Mouse (Mus musculus) hindbrain, embryonic 12.5 days (tissue): ENCODE results near the gene Anks1b. TPM values are rescaled to one million over a fixed set of nuclear protein-coding genes. Genes with fewer than 3 reads are reported as not detected.
A peak's percentile ranks its signal among the peaks of the same experiment; 100 is the strongest.

Experiments
- ATAC-seq: fragments of 200-750 bp; cut with Nextera tagmentation; 2 replicates; pipeline ENCODE4 v1.8.0; 2017; ENCODE audit warnings: moderate TSS enrichment; ENCODE audit not compliant: low FRiP score
- H3K27ac ChIP-seq: fragments of 300-500 bp; sonication (generic); 2 replicates; pipeline ENCODE4 v1.5.1; 2016; ENCODE audit warnings: mild to moderate bottlenecking
- H3K27me3 ChIP-seq: fragments of 300-500 bp; sonication (generic); 2 replicates; pipeline ENCODE4 v1.6.1; 2016; ENCODE audit warnings: mild to moderate bottlenecking
- H3K36me3 ChIP-seq: fragments of 300-500 bp; sonication (generic); 2 replicates; pipeline ENCODE4 v1.6.1; 2016; ENCODE audit warnings: mild to moderate bottlenecking
- H3K4me1 ChIP-seq: fragments of 300-500 bp; sonication (generic); 2 replicates; pipeline ENCODE4 v1.6.1; 2016
- H3K4me2 ChIP-seq: fragments of 300-500 bp; sonication (generic); replicated peaks from 2 replicates; pipeline ENCODE4 v1.6.1; 2016; ENCODE audit warnings: mild to moderate bottlenecking
- H3K4me3 ChIP-seq: fragments of 300-500 bp; sonication (generic); 2 replicates; pipeline ENCODE4 v1.5.1; 2016; ENCODE audit warnings: mild to moderate bottlenecking
- H3K9ac ChIP-seq: fragments of 300-500 bp; sonication (generic); 2 replicates; pipeline ENCODE4 v1.6.1; 2016; ENCODE audit warnings: mild to moderate bottlenecking, moderate library complexity
- H3K9me3 ChIP-seq: fragments of 300-500 bp; sonication (generic); replicated peaks from 2 replicates; pipeline ENCODE4 v1.6.1; 2016; ENCODE audit warnings: mild to moderate bottlenecking
- WGBS: fragments of 180-500 bp; shearing (Covaris S2); methylation state at CpG from one replicate; pipeline ENCODE4 v1.1.7; 2016; 5-methylcytosine and 5-hydroxymethylcytosine counted together
- polyA plus RNA-seq: library from polyadenylated mRNA; unstranded; fragments of >200 nt; fragmentation: Nextera tagmentation; extraction: Ambion mirVana; gene quantifications from 2 replicates; pipeline ENCODE4 v1.2.1, GENCODE M21; 2016

Anks1b gene
- polyA plus RNA-seq, 1 experiment from 2014 or later = 26.1 TPM

GRCm38 (mm10) chr10:90842398-90842797 is 969.1 kb downstream of the Anks1b start:
- Histone ChIP-seq H3K9me3 (0 out of 2 replicates have a peak, but pooled peaks cover 6% of the 10 kb centered on the region), H3K4me3 (no peak overlapping the region), H3K36me3 (no peaks in the 10 kb centered on the region), H3K27ac (no peak overlapping the region), H3K9ac (no peak overlapping the region), H3K4me2 (no peak overlapping the region), H3K27me3 (no peaks in the 10 kb centered on the region), H3K4me1 (no peaks in the 10 kb centered on the region)
- 87% methylated on average over 2 of the region's 2 CpGs for WGBS
- no peak for ATAC-seq

- no peak overlapping the region for H3K27ac ChIP-seq
- H3K9ac ChIP-seq = no peak overlapping the region
- H3K4me2 ChIP-seq = no peak overlapping the region
- WGBS = 90% methylated on average over 6 of the region's 6 CpGs
- ATAC-seq = no peak
- H3K27me3 ChIP-seq = no peaks in the 10 kb centered on the region
- no peaks in the 10 kb centered on the region for H3K36me3 ChIP-seq
- H3K9me3 ChIP-seq = no peaks in the 10 kb centered on the region
- H3K4me3 ChIP-seq = no peak overlapping the region
- no peaks in the 10 kb centered on the region for H3K4me1 ChIP-seq
Observed at GRCm38 (mm10) chr10:90851077-90851476, 977.8 kb downstream of the Anks1b start.

GRCm38 (mm10) chr10:90851999-90852398 is 978.7 kb downstream of the Anks1b start:
- Histone ChIP-seq H3K4me1 (0 out of 2 replicates have a peak, but pooled peaks cover 4% of the 10 kb centered on the region), H3K27me3 (no peaks in the 10 kb centered on the region), H3K9ac (no peak overlapping the region), H3K4me2 (no peak overlapping the region), H3K36me3 (no peaks in the 10 kb centered on the region), H3K27ac (no peak overlapping the region), H3K9me3 (no peaks in the 10 kb centered on the region), H3K4me3 (no peak overlapping the region)
- ATAC-seq = no peak
- 63% methylated on average over 11 of the region's 11 CpGs for WGBS

- no peak for ATAC-seq
- Histone ChIP-seq H3K4me3 (no peak overlapping the region), H3K36me3 (no peaks in the 10 kb centered on the region), H3K4me2 (no peak overlapping the region), H3K9me3 (no peaks in the 10 kb centered on the region), H3K27me3 (no peaks in the 10 kb centered on the region), H3K4me1 (0 out of 2 replicates have a peak, but pooled peaks cover 4% of the 10 kb centered on the region), H3K9ac (no peak overlapping the region), H3K27ac (no peak overlapping the region)
- WGBS = 82% methylated on average over 7 of the region's 7 CpGs
Observed at GRCm38 (mm10) chr10:90852432-90852831, 979.1 kb downstream of the Anks1b start.

GRCm38 (mm10) chr10:90856668-90857067 is 983.4 kb downstream of the Anks1b start:
- Histone ChIP-seq H3K4me1 (0 out of 2 replicates have a peak, but pooled peaks cover 4% of the 10 kb centered on the region), H3K36me3 (no peaks in the 10 kb centered on the region), H3K4me2 (no peak overlapping the region), H3K9me3 (no peaks in the 10 kb centered on the region), H3K27ac (no peak overlapping the region), H3K4me3 (no peak overlapping the region), H3K9ac (no peak overlapping the region), H3K27me3 (no peaks in the 10 kb centered on the region)
- no peak for ATAC-seq
- WGBS = 31% methylated on average over 4 of the region's 4 CpGs

GRCm38 (mm10) chr10:90859665-90860523 is 986.6 kb downstream of the Anks1b start:
- ATAC-seq = no peak
- no peak overlapping the region for H3K4me3 ChIP-seq
- H3K27me3 ChIP-seq = no peaks in the 10 kb centered on the region
- WGBS = 87% methylated on average over 19 of the region's 19 CpGs
- no peak overlapping the region for H3K27ac ChIP-seq
- H3K9ac ChIP-seq = no peak overlapping the region
- H3K36me3 ChIP-seq = no peaks in the 10 kb centered on the region
- no peak overlapping the region for H3K4me2 ChIP-seq
- H3K9me3 ChIP-seq = no peaks in the 10 kb centered on the region
- H3K4me1 ChIP-seq = peaks cover 11% of the 10 kb centered on the region

- Histone ChIP-seq H3K4me3 (no peak overlapping the region), H3K27me3 (no peaks in the 10 kb centered on the region), H3K27ac (no peak overlapping the region), H3K9me3 (no peaks in the 10 kb centered on the region), H3K36me3 (no peaks in the 10 kb centered on the region), H3K4me1 (peaks cover 7% of the 10 kb centered on the region), H3K9ac (no peak overlapping the region), H3K4me2 (no peak overlapping the region)
- 10% methylated on average over 10 of the region's 10 CpGs for WGBS
- peak; percentile 57; the same call in 1 of the 2 replicates for ATAC-seq
Observed at GRCm38 (mm10) chr10:90863881-90864598, 990.7 kb downstream of the Anks1b start.

GRCm38 (mm10) chr10:90864599-90864889 is 991.2 kb downstream of the Anks1b start:
- no peak for ATAC-seq

GRCm38 (mm10) chr10:90873204-90873603 is 999.9 kb downstream of the Anks1b start:
- no peak overlapping the region for H3K4me2 ChIP-seq
- no peaks in the 10 kb centered on the region for H3K4me1 ChIP-seq
- no peak for ATAC-seq
- H3K27me3 ChIP-seq = no peaks in the 10 kb centered on the region
- H3K9ac ChIP-seq = no peak overlapping the region
- 89% methylated on average over 5 of the region's 5 CpGs for WGBS
- no peaks in the 10 kb centered on the region for H3K9me3 ChIP-seq
- no peak overlapping the region for H3K4me3 ChIP-seq
- H3K27ac ChIP-seq = no peak overlapping the region
- no peaks in the 10 kb centered on the region for H3K36me3 ChIP-seq

More at GRCm38 (mm10) chr10:90864599-90864889, 991.2 kb downstream of the Anks1b start:
- no peaks in the 10 kb centered on the region for H3K9me3 ChIP-seq
- no peak overlapping the region for H3K4me3 ChIP-seq
- WGBS = 28% methylated on average over 3 of the region's 3 CpGs
- H3K9ac ChIP-seq = no peak overlapping the region
- H3K4me1 ChIP-seq = peaks cover 7% of the 10 kb centered on the region
- H3K27ac ChIP-seq = no peak overlapping the region
- H3K27me3 ChIP-seq = no peaks in the 10 kb centered on the region
- H3K36me3 ChIP-seq = no peaks in the 10 kb centered on the region
- H3K4me2 ChIP-seq = no peak overlapping the region

- no peak overlapping the region for H3K4me2 ChIP-seq
- no peak overlapping the region for H3K9ac ChIP-seq
- H3K27me3 ChIP-seq = no peaks in the 10 kb centered on the region
- 70% methylated on average over 3 of the region's 3 CpGs for WGBS
- H3K4me1 ChIP-seq = no peaks in the 10 kb centered on the region
- no peaks in the 10 kb centered on the region for H3K9me3 ChIP-seq
- no peak overlapping the region for H3K27ac ChIP-seq
- no peak overlapping the region for H3K4me3 ChIP-seq
- ATAC-seq = no peak
- no peaks in the 10 kb centered on the region for H3K36me3 ChIP-seq
Observed at GRCm38 (mm10) chr10:90874166-90874565, 1000.9 kb downstream of the Anks1b start.

GRCm38 (mm10) chr10:90880854-90881560 is 1007.7 kb downstream of the Anks1b start:
- no peak for ATAC-seq

GRCm38 (mm10) chr10:90889566-90889965 is 1016.3 kb downstream of the Anks1b start:
- ATAC-seq = no peak
- Histone ChIP-seq H3K27me3 (no peaks in the 10 kb centered on the region), H3K4me2 (no peak overlapping the region), H3K27ac (no peak overlapping the region), H3K4me3 (no peak overlapping the region), H3K36me3 (no peaks in the 10 kb centered on the region), H3K9ac (no peak overlapping the region), H3K9me3 (no peaks in the 10 kb centered on the region), H3K4me1 (no peaks in the 10 kb centered on the region)
- WGBS = 86% methylated on average over 5 of the region's 5 CpGs

More at GRCm38 (mm10) chr10:90880854-90881560, 1007.7 kb downstream of the Anks1b start:
- H3K9me3 ChIP-seq = no peaks in the 10 kb centered on the region
- 33% methylated on average over 8 of the region's 8 CpGs for WGBS
- no peaks in the 10 kb centered on the region for H3K36me3 ChIP-seq
- H3K9ac ChIP-seq = no peak overlapping the region
- no peaks in the 10 kb centered on the region for H3K4me1 ChIP-seq
- H3K4me3 ChIP-seq = no peak overlapping the region
- no peak overlapping the region for H3K27ac ChIP-seq
- H3K4me2 ChIP-seq = no peak overlapping the region
- no peaks in the 10 kb centered on the region for H3K27me3 ChIP-seq
